Mouse (Mus musculus): ENCODE measurements around the gene Nr1i2.

Gene Nr1i2

GRCm38 (mm10) chr16:38205272-38205671, 89.4 kb downstream of the Nr1i2 start:
- DNase-seq (ENCODE audit: low read depth, low spot score): no peak

Measured in 3T3-L1 (cell line).